Mouse (Mus musculus): Measurements from ENCODE around the gene Akap10. TPM values are rescaled to one million over a fixed set of nuclear protein-coding genes. Genes with fewer than 3 reads are reported as not detected.
"Not testable (repeated sequence)": the region's sequence is repeated elsewhere in the genome, so short reads cannot be mapped to it uniquely, and the experiment has no call there.

Akap10 gene
- total RNA-seq (2021), result 10 to 100 TPM; 32.2 to 32.7 TPM
- long read RNA-seq, experiment 1, transcript Akap10-202 (15 exons, 3,874 nt), result major isoform, 18 of 18 reads
- long read RNA-seq, experiment 1, partial matches to known transcripts, result 0 of 18 reads
- long read RNA-seq, experiment 1, other reads (novel, unspliced or antisense), result 0 of 18 reads
- long read RNA-seq, experiment 2, transcript Akap10-202 (15 exons, 3,874 nt), result major isoform, 10 of 16 reads
- long read RNA-seq, experiment 2, partial matches to known transcripts, result 2 of 16 reads
- long read RNA-seq, experiment 2, other reads (novel, unspliced or antisense), result 4 of 16 reads

DNA sequence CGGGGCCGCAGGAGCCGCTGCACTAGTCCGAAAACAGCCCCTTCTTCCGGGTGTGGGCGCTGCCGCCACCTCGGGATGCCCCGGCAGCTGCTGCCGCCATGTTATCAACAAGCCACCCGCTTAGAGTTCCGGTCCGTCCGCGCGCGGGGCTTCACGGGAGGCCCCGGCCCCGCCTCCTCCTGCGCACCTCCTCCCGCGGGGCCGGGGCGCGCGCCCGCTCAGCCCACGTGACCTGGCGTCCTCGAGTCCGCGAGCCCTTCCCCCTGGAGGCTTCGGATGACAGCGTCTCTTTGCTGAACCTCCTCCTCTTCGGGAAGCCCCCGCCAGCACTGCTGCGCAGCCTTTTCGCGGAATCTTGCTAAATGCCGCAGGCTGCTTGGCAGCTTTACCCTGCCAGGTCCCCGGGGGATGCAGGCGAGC lies at the start of gene Akap10:
Gene Akap10 (minus strand): TSS at position 155 of the 420 bp plus-strand sequence.
- DNase-seq (ENCODE audit: low spot score in 2 of 2), result peak; percentile 91 to 95

- no peak for DNase-seq (ENCODE audit: low spot score in 2 of 2)
Measured at GRCm38 (mm10) chr11:61975783-61976182, 45.7 kb upstream of the Akap10 start.

DNA sequence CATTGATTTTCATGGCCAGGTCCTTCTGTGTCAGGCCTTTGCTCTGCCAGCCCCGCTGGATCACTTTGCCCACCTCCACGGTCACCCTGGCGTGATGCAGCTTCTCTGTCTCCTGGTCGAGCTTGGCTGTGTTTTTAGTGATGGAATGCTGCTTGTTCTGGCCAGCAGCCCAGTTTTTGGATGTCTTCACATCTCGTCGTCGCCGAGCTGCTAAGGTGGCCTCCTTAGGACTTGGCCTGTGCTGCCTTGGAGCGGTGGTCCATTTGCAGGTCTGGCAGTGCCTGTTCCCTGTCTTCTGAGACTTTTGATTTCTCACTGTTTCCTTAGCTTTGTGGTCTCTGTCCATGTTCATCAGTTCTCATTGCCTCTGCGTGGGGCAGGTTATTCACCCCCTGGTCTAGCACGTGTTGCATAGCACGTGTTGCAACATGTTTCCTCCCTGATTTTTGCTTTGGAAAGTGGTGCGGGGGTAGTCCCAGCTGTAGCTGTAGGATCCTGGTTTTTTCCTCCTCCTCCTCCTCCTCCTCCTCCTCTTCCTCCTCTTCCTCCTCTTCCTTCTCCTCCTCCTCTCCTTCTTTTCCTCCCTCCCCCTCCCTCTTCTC lies 44.2 kb upstream of the Akap10 start:
- no peak for DNase-seq (ENCODE audit: low spot score in 2 of 2)

GRCm38 (mm10) chr11:61971441-61972221 lies 41.6 kb upstream of the Akap10 start:
- DNase-seq (ENCODE audit: low spot score in 2 of 2), result no peak

DNA sequence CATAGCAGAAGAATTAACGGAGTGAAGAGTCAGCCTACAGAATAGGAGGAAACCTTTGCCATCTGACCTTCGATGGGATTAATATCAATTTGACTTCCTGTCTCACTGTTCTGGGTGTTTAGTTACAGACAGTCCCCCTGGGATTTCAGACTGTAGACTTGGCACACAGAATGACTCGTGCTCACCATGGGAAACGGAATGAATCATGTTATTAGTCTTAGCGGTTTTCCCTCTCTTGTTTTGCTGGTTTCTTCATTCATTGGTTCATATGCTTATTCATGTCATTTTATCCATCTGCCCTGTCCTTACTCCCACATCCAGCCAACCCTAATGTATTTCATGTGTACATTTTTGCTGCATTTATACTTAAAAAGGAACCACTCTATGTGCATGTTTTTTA lies 40.8 kb upstream of the Akap10 start:
- no peak for DNase-seq (ENCODE audit: low spot score in 2 of 2)

DNA sequence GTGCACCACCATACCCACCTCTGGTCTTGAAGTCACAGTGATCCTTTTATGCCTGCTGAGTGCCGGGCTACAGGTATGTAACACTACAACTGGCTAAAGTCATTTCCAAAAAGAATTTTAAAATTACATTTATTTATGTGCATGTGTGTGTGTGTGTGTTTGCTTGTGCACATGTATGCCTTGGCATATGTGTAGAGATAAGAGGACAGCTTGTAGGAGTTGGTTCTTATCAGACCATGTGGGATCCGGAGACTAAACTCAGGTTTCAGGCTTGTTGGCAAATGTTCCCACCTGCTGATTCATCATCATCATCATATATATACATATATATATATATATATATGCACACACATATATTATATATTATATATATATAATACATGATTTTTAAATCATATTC lies 38.8 kb upstream of the Akap10 start:
- DNase-seq (ENCODE audit: low spot score in 2 of 2), result no peak

- DNase-seq (ENCODE audit: low spot score in 2 of 2), result no peak
Measured at GRCm38 (mm10) chr11:61967034-61967433, 37.0 kb upstream of the Akap10 start.

DNA sequence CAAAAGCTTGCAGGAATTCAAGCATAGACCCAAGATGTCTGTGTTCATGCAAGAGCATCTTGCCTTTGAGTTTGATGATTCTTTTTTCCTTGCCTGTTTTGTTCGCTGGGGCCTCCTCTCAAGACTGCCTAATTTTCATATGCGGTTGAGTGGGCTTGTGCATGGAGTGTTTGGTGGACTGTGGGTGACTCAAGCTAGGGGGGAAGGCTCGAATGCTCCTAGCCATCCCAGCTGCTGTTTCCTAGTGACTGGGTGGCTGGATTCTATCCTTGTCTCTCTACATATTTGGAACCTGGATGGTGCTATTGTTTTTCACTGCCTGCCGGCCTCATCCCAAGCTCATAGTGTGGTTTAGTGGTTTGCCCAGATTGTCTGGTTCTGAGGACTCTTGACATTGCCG lies 34.6 kb upstream of the Akap10 start:
- peak; percentile 10 to 52 for DNase-seq (ENCODE audit: low spot score in 2 of 2)

DNA sequence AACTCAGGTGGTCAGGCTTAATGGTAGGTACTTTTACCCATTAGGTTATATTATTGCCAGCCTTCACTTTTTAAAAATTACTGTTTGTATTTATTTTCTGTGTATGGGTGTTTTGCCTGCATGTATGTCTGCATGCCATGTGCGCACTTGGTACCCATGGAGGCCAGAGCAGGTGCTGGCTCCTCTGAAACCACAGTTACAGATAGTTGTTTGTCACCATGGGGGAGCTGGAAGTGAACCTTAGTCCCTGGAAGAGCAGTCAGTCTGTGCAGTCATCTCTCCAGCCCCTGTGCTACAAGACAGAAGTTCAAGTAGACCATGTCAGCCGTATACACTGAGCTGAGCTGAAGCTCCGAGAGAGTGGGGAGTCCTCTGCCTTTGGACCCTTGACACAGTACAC lies 33.1 kb upstream of the Akap10 start:
- DNase-seq (ENCODE audit: low spot score in 2 of 2), result no peak

DNA sequence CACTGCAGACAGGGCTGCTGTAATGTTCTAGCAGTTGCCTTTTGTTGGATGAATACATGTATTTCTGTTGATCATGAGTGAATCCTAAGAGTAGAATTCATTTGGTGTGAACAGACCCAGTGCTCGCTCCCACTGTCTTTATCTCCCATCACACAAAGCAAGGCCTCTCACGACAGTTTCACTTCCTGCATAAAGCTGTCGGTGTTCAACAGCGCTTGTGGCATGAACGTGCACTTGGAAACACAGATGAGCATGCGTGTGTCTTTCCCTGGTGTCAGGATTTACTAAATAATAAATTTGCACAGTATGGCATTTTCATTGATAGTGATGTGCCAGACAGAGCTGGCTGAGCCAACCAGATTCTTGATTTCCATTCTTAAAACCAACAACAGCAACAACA lies 32.6 kb upstream of the Akap10 start:
- DNase-seq (ENCODE audit: low spot score in 2 of 2), result no peak

DNA sequence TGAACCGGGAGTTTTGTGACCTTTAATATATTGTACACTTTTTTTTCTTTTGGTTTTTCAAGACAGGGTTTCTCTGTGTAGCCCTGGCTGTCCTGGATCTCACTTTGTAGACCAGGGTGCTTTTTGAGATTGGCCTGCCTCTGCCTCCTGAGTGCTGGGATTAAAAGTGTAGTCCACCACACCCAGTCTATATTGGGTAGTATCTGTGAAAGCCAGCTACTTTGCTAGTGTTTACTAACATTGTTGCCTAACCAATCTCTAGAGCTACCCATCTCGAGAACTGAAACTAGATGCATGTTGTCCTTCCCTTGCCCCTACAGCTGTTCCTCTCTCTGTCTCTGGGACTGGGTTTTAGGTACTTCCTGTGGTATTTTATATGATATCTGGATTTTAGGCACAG lies 30.0 kb upstream of the Akap10 start:
- no peak for DNase-seq (ENCODE audit: low spot score in 2 of 2)

GRCm38 (mm10) chr11:61958706-61959105 lies 28.7 kb upstream of the Akap10 start:
- DNase-seq (ENCODE audit: low spot score in 2 of 2), result not testable (repeated sequence)

- DNase-seq (ENCODE audit: low spot score in 2 of 2), result no peak
Measured at GRCm38 (mm10) chr11:61957296-61957813, 27.3 kb upstream of the Akap10 start.

DNA sequence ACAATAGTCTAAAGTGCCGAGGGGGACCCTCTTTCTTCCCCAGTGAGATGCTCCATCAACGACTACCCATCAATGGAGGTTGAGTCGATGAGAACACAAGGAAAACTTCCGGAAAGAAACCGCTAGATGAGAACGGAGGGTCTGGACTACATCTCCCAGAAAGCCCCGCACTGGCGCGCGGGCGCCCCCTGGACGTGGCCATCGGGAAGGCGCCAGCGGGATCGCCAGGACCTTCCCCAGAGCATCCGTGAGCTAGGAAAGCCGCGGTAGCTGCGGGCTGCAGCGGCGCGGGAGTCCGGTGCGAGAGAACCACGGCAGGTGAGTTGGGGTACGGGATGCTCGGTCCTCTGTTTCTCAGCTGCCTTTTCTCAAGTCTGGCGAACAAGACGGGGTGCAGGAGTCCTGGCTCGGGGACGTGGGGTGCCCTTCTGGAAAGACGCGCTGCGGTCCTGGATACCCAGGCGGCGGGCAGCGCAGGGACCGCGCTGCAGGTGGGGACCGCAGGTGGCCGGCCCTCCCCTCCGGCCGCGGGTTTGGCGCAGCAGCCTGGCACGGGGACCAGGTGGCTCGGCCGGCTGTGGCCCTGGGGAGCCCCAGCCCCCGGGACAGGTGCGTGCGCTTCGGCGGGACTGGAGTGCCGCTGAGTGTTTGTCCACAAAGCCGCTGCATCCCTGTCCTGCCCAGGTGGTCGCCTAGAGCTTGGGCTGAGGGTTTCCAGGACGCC lies 26.7 kb upstream of the Akap10 start, which contains the start of gene Specc1:
Gene Specc1 (plus strand): TSS at position 192 of the 724 bp plus-strand sequence.
- peak; percentile 96 to 97 for DNase-seq (ENCODE audit: low spot score in 2 of 2)

DNA sequence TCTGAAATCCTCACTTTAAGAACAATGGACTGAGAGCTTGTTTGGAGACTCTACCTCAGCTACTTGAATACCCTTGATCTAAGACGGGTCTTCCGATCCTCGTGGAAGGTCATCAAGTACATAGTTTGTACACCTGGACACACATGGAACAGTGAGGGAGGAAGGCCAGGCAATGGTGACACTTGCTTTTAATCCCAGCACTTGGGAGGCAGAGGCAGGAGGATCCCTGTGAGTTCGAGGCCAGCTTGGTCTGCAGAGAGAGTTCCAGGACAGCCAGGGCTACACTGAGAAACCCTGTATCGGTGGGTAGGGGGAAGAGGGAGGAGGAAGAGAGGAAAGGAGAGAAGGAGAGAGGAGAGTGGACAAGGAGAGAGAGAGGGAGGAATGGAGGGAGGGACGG lies 25.9 kb upstream of the Akap10 start:
- DNase-seq (ENCODE audit: low spot score in 2 of 2), result no peak

DNA sequence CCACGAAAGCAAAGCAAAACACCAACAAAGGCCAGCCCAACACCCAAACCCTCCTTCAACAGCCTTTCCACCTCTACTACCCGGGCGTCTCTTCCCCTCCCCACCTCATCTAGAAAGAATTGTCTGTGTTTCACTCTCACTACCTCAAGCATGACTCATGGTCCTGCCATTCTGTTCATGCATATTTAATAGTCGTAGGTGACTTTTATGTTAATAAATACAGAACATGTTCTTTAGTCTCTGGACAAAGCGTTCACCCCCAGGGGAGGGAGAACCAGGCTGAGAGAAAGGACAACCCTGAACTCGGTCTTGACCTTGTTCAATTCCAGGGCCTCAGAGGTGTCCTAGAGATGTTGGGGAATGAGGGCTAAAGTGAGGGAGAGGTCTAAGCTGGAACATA lies 25.1 kb upstream of the Akap10 start:
- no peak for DNase-seq (ENCODE audit: low spot score in 2 of 2)

- peak; percentile 86 to 94 for DNase-seq (ENCODE audit: low spot score in 2 of 2)
Measured at GRCm38 (mm10) chr11:61950632-61951031, 20.6 kb upstream of the Akap10 start.

- peak; percentile 53 to 64 for DNase-seq (ENCODE audit: low spot score in 2 of 2)
Measured at GRCm38 (mm10) chr11:61949315-61949714, 19.3 kb upstream of the Akap10 start.

DNA sequence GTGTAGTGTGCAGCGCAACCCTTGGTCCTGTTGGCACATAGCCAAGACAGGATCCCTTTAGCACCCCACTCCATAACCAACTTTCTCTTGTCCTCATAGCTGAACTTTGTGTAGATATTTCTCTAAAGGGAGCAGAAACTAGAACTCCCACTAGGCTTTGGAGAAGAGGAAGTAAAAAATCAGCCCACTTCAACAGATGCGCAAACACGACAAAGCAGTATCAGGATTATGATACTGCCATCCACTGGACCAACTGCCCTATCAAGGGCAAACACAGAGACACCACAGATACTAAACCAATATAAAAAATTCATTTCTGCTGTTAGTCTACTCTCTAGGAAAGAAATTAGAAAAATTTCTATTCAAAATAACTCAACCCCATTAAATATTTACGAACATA lies 16.6 kb upstream of the Akap10 start:
- no peak for DNase-seq (ENCODE audit: low spot score in 2 of 2)

GRCm38 (mm10) chr11:61944417-61944816 lies 14.4 kb upstream of the Akap10 start:
- no peak for DNase-seq (ENCODE audit: low spot score in 2 of 2)

DNA sequence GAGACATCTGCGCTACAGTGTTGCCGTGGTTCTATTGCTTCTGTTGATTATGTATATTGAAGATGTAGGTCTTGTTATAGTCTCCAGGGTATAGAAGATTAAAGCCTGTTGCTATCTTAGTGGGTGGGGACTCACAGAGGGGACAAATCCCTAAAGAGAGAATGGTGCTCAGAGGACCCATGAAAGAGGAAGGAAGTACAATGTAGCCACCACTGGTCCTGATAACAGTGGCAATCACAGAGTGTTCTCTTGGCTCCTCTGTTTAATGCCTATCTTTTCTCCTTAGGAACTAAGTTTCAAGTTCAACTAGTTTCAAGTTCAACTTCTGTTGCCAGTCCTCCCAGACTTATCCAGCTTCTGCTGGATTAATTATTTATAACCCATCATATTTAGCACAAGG lies 12.9 kb upstream of the Akap10 start:
- no peak for DNase-seq (ENCODE audit: low spot score in 2 of 2)

All from left cerebral cortex, adult 18-20 months (tissue).